Mouse (Mus musculus) left cerebral cortex, postnatal 25 days (tissue): ENCODE data around the gene Tiam1. TPM values are rescaled to one million over a fixed set of nuclear protein-coding genes. Genes with fewer than 3 reads are reported as not detected.

Experiments used
- DNase-seq, 2 experiments: peaks; one replicate each; pipeline ENCODE4 v3.0.0; 2022; ENCODE audit warnings: low spot score in 2 of 2, mixed read lengths in 1 of 2
- intact Hi-C: fragments of 180-260 bp; cut with DNase I; formaldehyde crosslinking; loops from one replicate; pipeline ENCODE4 v1.15.1; 2025
- total RNA-seq, 2 experiments: library from RNA; stranded (reverse); gene quantifications; 2 replicates each; pipeline ENCODE4 v1.2.3; 2021

Gene Tiam1
- total RNA-seq, 2 experiments from 2014 or later = 108 to 118 TPM

GRCm38 (mm10) chr16:90022932-90023664 is 120.5 kb downstream of the Tiam1 start:
- DNase-seq = no peak
- intact Hi-C loops = no loop called here

- intact Hi-C loops = no loop called here
- no peak for DNase-seq
Measured at GRCm38 (mm10) chr16:90016046-90016445, 127.5 kb downstream of the Tiam1 start.

GRCm38 (mm10) chr16:90014596-90014995 is 129.0 kb downstream of the Tiam1 start:
- DNase-seq = no peak
- intact Hi-C loops = no loop called here

GRCm38 (mm10) chr16:90011521-90012181 is 131.9 kb downstream of the Tiam1 start:
- intact Hi-C loops = no loop called here
- DNase-seq = peak in 1 of 2 experiments; percentile 11

GRCm38 (mm10) chr16:90008504-90008903 is 135.1 kb downstream of the Tiam1 start:
- intact Hi-C loops = no loop called here
- no peak for DNase-seq

- intact Hi-C loops = no loop called here
- no peak for DNase-seq
Measured at GRCm38 (mm10) chr16:90007391-90007977, 136.1 kb downstream of the Tiam1 start.

GRCm38 (mm10) chr16:90003556-90003955 is 140.0 kb downstream of the Tiam1 start:
- intact Hi-C loops = no loop called here
- no peak for DNase-seq

GRCm38 (mm10) chr16:89995155-89995554 is 148.4 kb downstream of the Tiam1 start:
- intact Hi-C loops = no loop called here
- no peak for DNase-seq

GRCm38 (mm10) chr16:89993991-89994825 is 149.4 kb downstream of the Tiam1 start:
- no peak for DNase-seq
- intact Hi-C loops = no loop called here

GRCm38 (mm10) chr16:89993506-89993905 is 150.1 kb downstream of the Tiam1 start:
- no peak for DNase-seq
- intact Hi-C loops = no loop called here

GRCm38 (mm10) chr16:89991701-89992152 is 151.8 kb downstream of the Tiam1 start:
- intact Hi-C loops = no loop called here

GRCm38 (mm10) chr16:89990288-89990955 is 153.1 kb downstream of the Tiam1 start:
- intact Hi-C loops = no loop called here
- no peak for DNase-seq

More at GRCm38 (mm10) chr16:89991701-89992152, 151.8 kb downstream of the Tiam1 start:
- no peak for DNase-seq

- intact Hi-C loops = no loop called here
- no peak for DNase-seq
Measured at GRCm38 (mm10) chr16:89989816-89990215, 153.8 kb downstream of the Tiam1 start.

- DNase-seq = no peak
- intact Hi-C loops = no loop called here
Measured at GRCm38 (mm10) chr16:89986672-89987362, 156.8 kb downstream of the Tiam1 start.

GRCm38 (mm10) chr16:89985702-89986481 is 157.7 kb downstream of the Tiam1 start:
- intact Hi-C loops = no loop called here
- DNase-seq = peak in 1 of 2 experiments; percentile 44

- intact Hi-C loops = no loop called here
Measured at GRCm38 (mm10) chr16:89980075-89980744, 163.4 kb downstream of the Tiam1 start.

GRCm38 (mm10) chr16:89975441-89975840 is 168.1 kb downstream of the Tiam1 start:
- intact Hi-C loops = no loop called here
- no peak for DNase-seq

More at GRCm38 (mm10) chr16:89980075-89980744, 163.4 kb downstream of the Tiam1 start:
- DNase-seq = no peak
